Mouse (Mus musculus) small intestine, adult 2 months (tissue): ENCODE measurements around the gene Gm45234.

Experiments used
- CTCF ChIP-seq: fragments of 200-500 bp; IDR thresholded peaks from 2 replicates; pipeline ENCODE4 v1.5.1; 2012; ENCODE audit warnings: low read depth, mild to moderate bottlenecking, control low read depth, inconsistent platforms, low read length, moderate library complexity, mixed read lengths; ENCODE audit not compliant: insufficient replicate concordance, insufficient read length; ENCODE audit errors: extremely low read depth
- POLR2A ChIP-seq: fragments of 200-500 bp; IDR thresholded peaks from 2 replicates; pipeline ENCODE4 v1.6.1; 2012; ENCODE audit warnings: low read depth, mild to moderate bottlenecking, control low read depth, inconsistent platforms, low read length, moderate library complexity

GRCm38 (mm10) chr6:124789519-124789918, 33.7 kb upstream of the Gm45234 start:
- TF ChIP-seq CTCF (no peak), POLR2A (no peak)
